Mouse (Mus musculus) kidney, adult 2 months (tissue): ENCODE data around the gene Gramd2.

Experiments used
- CTCF ChIP-seq: fragments of 200-500 bp; conservative IDR thresholded peaks from 2 replicates; pipeline ENCODE4 v1.5.1; 2011; ENCODE audit warnings: low read depth, mild to moderate bottlenecking, control low read depth, low read length, moderate library complexity, mixed read lengths; ENCODE audit not compliant: insufficient read depth, insufficient read length
- POLR2A ChIP-seq: fragments of 200-500 bp; IDR thresholded peaks from one replicate; pipeline ENCODE4 v1.6.1; 2011; ENCODE audit warnings: low read depth, low read length, control low read depth

- TF ChIP-seq POLR2A (no peak), CTCF (no peak)
These were observed 21.8 kb upstream of the Gramd2 start for GRCm38 (mm10) chr9:59658146-59658545.
